Mouse (Mus musculus): Measurements from ENCODE around the gene Lmtk3.

Gene Lmtk3

GRCm38 (mm10) chr7:45783511-45784091 is at the start of gene Lmtk3:
Gene Lmtk3 (plus strand): TSS chr7:45783738.
- DNase-seq: peak; percentile 78

GRCm38 (mm10) chr7:45739162-45739763 is 44.3 kb upstream of the Lmtk3 start:
- DNase-seq: peak; percentile 90

GRCm38 (mm10) chr7:45739820-45740219 is 43.7 kb upstream of the Lmtk3 start:
- no peak for DNase-seq

- no peak for DNase-seq
Observed at GRCm38 (mm10) chr7:45741308-45741707, 42.2 kb upstream of the Lmtk3 start.

GRCm38 (mm10) chr7:45741777-45742176 is 41.8 kb upstream of the Lmtk3 start:
- no peak for DNase-seq

GRCm38 (mm10) chr7:45742338-45742737 is 41.2 kb upstream of the Lmtk3 start:
- DNase-seq: no peak

GRCm38 (mm10) chr7:45744387-45744786 is 39.2 kb upstream of the Lmtk3 start:
- DNase-seq: peak; percentile 91

DNA sequence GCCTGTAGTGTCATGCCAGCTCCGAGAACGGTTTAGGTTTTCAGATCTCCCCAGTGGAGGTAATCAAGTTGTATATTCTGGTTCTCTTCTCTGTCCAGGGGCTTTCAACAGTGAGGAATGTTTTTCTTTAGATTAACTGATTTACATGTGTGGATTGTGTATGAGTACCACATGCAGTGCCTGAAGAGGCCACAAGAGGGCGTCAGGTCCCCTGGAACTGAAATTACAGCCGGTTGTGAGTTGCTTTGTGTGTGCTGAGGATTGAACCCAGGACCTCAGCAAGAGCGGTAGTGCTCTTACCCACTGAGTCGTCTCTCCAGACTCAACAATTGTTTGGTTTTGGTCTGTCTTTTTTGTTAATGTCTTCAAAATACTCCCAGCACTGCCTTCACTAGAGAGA is 37.0 kb upstream of the Lmtk3 start:
- no peak for DNase-seq

DNA sequence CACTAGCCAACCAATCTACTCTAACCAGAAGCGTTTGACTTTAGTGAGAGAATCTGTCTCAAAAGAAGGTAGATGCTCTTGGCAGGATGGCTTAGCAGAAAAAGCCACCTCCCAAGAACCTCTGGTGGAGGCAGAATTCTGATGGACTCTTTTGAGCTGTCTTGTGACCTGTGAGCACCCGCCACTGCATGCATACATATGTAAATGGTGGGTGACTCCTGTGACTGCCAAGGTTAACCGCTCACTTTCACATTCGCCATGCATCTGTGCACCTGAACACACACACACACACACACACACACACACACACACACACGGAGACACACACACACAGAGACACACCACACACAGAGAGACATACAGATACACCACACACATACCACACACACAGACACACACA is 36.1 kb upstream of the Lmtk3 start:
- DNase-seq: no peak

DNA sequence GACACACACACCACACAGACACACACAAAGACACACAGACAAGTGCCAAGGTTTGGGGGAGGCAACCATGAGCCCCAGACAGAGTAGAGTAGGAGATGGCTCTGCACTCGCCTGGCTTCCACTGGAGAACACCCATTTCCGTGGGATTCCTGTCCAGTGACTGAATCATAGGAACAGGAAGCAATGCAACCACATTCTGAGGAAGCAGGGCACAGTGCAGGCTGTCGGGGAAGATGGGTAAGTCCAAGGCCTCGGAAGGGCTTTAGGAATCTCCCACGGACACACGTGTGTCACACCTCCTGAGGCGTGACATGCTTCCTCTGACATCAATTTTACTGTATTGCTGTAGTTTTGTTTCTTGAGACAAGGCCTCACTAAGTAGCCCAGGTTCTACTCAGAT is 35.4 kb upstream of the Lmtk3 start:
- DNase-seq: no peak

- DNase-seq: no peak
Observed at GRCm38 (mm10) chr7:45749401-45749800, 34.1 kb upstream of the Lmtk3 start.

- DNase-seq: no peak
Observed at GRCm38 (mm10) chr7:45750162-45750561, 33.4 kb upstream of the Lmtk3 start.

DNA sequence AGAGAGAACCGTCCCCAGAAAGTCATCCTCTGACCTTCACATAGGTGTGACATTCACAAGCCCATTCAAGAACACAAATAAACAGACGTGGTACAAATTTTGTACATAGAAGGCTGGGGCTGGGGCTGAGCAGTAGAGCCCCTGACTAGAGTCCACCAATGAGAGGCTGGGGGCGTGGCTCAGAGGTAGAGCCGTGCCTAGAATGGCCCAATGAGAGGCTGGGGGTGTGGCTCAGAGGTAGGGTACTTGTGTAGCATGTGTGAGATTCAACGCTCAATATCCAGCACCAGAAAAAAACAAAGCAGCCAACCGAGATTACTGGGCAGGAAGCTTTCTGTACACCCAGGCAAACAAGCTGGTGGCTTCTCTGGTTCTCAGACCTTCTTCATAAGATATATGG is 27.8 kb upstream of the Lmtk3 start:
- no peak for DNase-seq

- DNase-seq: peak; percentile 56
Observed at GRCm38 (mm10) chr7:45759400-45759799, 24.1 kb upstream of the Lmtk3 start.

DNA sequence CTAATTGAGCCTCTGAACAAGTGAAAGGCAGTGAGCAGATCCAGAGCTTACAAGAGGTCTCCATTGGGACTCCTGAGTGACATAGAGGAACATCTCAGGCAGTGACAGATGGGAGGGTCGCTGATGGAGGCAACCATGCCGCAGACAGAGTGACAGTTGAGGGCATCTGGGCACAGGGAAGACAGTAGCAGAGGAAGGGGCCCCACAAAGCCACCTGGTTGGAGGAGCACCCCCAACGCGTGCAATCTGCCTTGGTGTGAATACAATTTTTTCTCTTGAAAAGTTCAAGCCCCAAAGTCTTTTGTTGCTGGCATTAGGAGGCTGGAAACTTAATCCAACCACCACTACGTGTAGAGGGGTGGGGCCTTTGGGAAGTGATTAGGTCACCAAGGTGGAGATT is 23.4 kb upstream of the Lmtk3 start:
- DNase-seq: no peak

- no peak for DNase-seq
Observed at GRCm38 (mm10) chr7:45765995-45766394, 17.5 kb upstream of the Lmtk3 start.

DNA sequence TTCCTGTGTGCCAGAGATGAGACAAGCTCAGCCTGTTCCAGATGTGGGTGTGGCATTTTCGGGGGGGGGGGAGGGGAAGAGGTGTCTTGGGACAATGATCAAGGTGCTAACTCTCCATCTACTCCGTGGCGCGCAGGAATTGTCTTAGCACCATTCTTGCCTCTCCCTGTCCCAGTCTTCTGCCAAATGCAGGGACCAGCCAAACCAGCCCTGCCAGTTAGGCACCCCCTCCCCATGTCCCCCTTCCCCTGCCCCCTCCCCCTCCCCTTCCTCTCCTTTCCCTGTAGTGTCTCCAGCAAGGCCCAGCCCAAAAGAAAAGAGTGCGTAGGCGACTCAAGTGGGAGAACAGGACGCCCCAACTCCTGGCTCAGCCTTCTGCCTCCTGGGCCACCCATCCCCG is 16.8 kb upstream of the Lmtk3 start:
- no peak for DNase-seq

- DNase-seq: no peak
Observed at GRCm38 (mm10) chr7:45767500-45767899, 16.0 kb upstream of the Lmtk3 start.

GRCm38 (mm10) chr7:45770427-45771082 is 13.0 kb upstream of the Lmtk3 start:
- DNase-seq: no peak

- DNase-seq: no peak
Observed at GRCm38 (mm10) chr7:45771101-45771500, 12.4 kb upstream of the Lmtk3 start.

DNA sequence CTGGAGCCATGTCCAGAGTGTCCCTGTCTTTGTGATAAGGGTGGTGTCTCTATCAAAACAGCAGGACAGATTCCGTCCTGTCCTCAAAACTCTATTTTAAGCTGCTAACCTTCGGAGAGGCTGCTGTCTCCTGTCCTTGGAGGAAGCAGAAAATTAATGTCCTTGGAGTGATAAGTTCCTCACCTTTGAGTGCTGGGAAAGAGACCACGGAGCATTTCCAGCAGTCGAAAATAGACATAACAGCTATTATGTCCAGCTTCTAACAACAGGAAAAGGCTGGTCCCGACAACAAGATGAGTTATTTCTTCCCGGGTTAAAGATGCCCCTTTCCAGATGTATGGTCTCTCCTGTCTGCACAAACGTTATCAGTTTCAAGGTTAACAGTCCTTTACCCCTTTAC is 8.3 kb upstream of the Lmtk3 start:
- no peak for DNase-seq

GRCm38 (mm10) chr7:45779081-45779641 is 4.4 kb upstream of the Lmtk3 start:
- DNase-seq: no peak

- no peak for DNase-seq
Observed at GRCm38 (mm10) chr7:45782271-45782670, 1.3 kb upstream of the Lmtk3 start.
